Mouse (Mus musculus): ENCODE results near the gene Rab7b. TPM values are rescaled to one million over a fixed set of nuclear protein-coding genes. Genes with fewer than 3 reads are reported as not detected.

The Rab7b gene
- polyA plus RNA-seq, 1 experiment, result 8.4 TPM

- DNase-seq, result peak; percentile 3
- Histone ChIP-seq H3K4me3 (replicated peaks; ENCODE audit: extremely low read depth, low read depth, low read length) (no peak overlapping the region), H3K4me1 (ENCODE audit: control insufficient read depth, insufficient read depth, low read length) (peaks cover 7% of the 10 kb centered on the region; the same call in 1 of the 2 replicates)
- TF ChIP-seq POLR2A (IDR thresholded peaks at IDR 0.05; ENCODE audit: borderline replicate concordance, extremely low read depth, low read depth, low read length) (no peak), CTCF (IDR thresholded peaks at IDR 0.05; ENCODE audit: insufficient read depth, low read length) (no peak)
- 88% methylated on average over 7 of the region's 7 CpGs for WGBS
Observed at GRCm38 (mm10) chr1:131758796-131759195, 70.3 kb downstream of the Rab7b start.

- Histone ChIP-seq H3K4me3 (replicated peaks; ENCODE audit: extremely low read depth, low read depth, low read length) (no peak overlapping the region), H3K4me1 (ENCODE audit: control insufficient read depth, insufficient read depth, low read length) (peaks cover 3% of the 10 kb centered on the region)
- peak; percentile 24 for DNase-seq
- TF ChIP-seq CTCF (IDR thresholded peaks at IDR 0.05; ENCODE audit: insufficient read depth, low read length) (no peak), POLR2A (IDR thresholded peaks at IDR 0.05; ENCODE audit: borderline replicate concordance, extremely low read depth, low read depth, low read length) (no peak)
- WGBS, result 36% methylated on average over 9 of the region's 9 CpGs
Observed at GRCm38 (mm10) chr1:131759667-131760427, 71.4 kb downstream of the Rab7b start.

GRCm38 (mm10) chr1:131760428-131760820 lies 71.9 kb downstream of the Rab7b start:
- WGBS, result 78% methylated on average over 3 of the region's 3 CpGs
- no peak for DNase-seq
- Histone ChIP-seq H3K4me1 (ENCODE audit: control insufficient read depth, insufficient read depth, low read length) (peaks cover 3% of the 10 kb centered on the region), H3K4me3 (replicated peaks; ENCODE audit: extremely low read depth, low read depth, low read length) (no peak overlapping the region)
- TF ChIP-seq CTCF (IDR thresholded peaks at IDR 0.05; ENCODE audit: insufficient read depth, low read length) (no peak), POLR2A (IDR thresholded peaks at IDR 0.05; ENCODE audit: borderline replicate concordance, extremely low read depth, low read depth, low read length) (no peak)

- peak; percentile 41 for DNase-seq
- 63% methylated on average over 13 of the region's 13 CpGs for WGBS
- Histone ChIP-seq H3K4me1 (ENCODE audit: control insufficient read depth, insufficient read depth, low read length) (peaks cover 3% of the 10 kb centered on the region), H3K4me3 (replicated peaks; ENCODE audit: extremely low read depth, low read depth, low read length) (no peak overlapping the region)
- TF ChIP-seq CTCF (IDR thresholded peaks at IDR 0.05; ENCODE audit: insufficient read depth, low read length) (no peak), POLR2A (IDR thresholded peaks at IDR 0.05; ENCODE audit: borderline replicate concordance, extremely low read depth, low read depth, low read length) (peak; percentile 29; the same call in 1 of the 2 replicates)
Observed at GRCm38 (mm10) chr1:131761079-131761831, 72.8 kb downstream of the Rab7b start.

GRCm38 (mm10) chr1:131763683-131764082 lies 75.2 kb downstream of the Rab7b start:
- H3K4me1 ChIP-seq (ENCODE audit: control insufficient read depth, insufficient read depth, low read length), result peaks cover 3% of the 10 kb centered on the region
- WGBS, result 47% methylated on average over 9 of the region's 9 CpGs
- TF ChIP-seq CTCF (IDR thresholded peaks at IDR 0.05; ENCODE audit: insufficient read depth, low read length) (peak; percentile 5; the same call in 1 of the 2 replicates), POLR2A (IDR thresholded peaks at IDR 0.05; ENCODE audit: borderline replicate concordance, extremely low read depth, low read depth, low read length) (no peak)
- H3K4me3 ChIP-seq (replicated peaks; ENCODE audit: extremely low read depth, low read depth, low read length), result no peak overlapping the region
- DNase-seq, result no peak

- H3K4me1 ChIP-seq (ENCODE audit: control insufficient read depth, insufficient read depth, low read length), result peaks cover 3% of the 10 kb centered on the region
- 38% methylated on average over 8 of the region's 8 CpGs for WGBS
- DNase-seq, result peak; percentile 77
- H3K4me3 ChIP-seq (replicated peaks; ENCODE audit: extremely low read depth, low read depth, low read length), result peak overlapping the region; percentile 13
- TF ChIP-seq POLR2A (IDR thresholded peaks at IDR 0.05; ENCODE audit: borderline replicate concordance, extremely low read depth, low read depth, low read length) (no peak; the same call in 1 of the 2 replicates), CTCF (IDR thresholded peaks at IDR 0.05; ENCODE audit: insufficient read depth, low read length) (no peak)
Observed at GRCm38 (mm10) chr1:131764581-131765338, 76.3 kb downstream of the Rab7b start.

Other genes with a start within 250 kb of the Rab7b start
- gene Srgap2, start 161.3 kb upstream of the Rab7b start, polyA plus RNA-seq (2012; rRNA removed), result 25.6 and 34.8 TPM in 2 replicates
- 0.20 and 0.38 TPM in 2 replicates for gene Fam72a, start 160.8 kb upstream of the Rab7b start, polyA plus RNA-seq (2012; rRNA removed)
- gene Avpr1b, start 89.5 kb upstream of the Rab7b start, polyA plus RNA-seq (2012; rRNA removed), result not detected in 2 replicates
- 0.60 and 0.65 TPM in 2 replicates for gene Ctse, start 50.4 kb upstream of the Rab7b start, polyA plus RNA-seq (2012; rRNA removed)
- 25.6 and 38.8 TPM in 2 replicates for gene Slc26a9, start 55.3 kb downstream of the Rab7b start, polyA plus RNA-seq (2012; rRNA removed)
- 1.8 and 2.6 TPM in 2 replicates for gene Pm20d1, start 108.7 kb downstream of the Rab7b start, polyA plus RNA-seq (2012; rRNA removed)
- 48.5 and 61.2 TPM in 2 replicates for gene Slc41a1, start 138.8 kb downstream of the Rab7b start, polyA plus RNA-seq (2012; rRNA removed)
- 22.2 and 31.5 TPM in 2 replicates for gene Rab29, start 178.5 kb downstream of the Rab7b start, polyA plus RNA-seq (2012; rRNA removed)
- gene Nucks1, start 221.8 kb downstream of the Rab7b start, polyA plus RNA-seq (2012; rRNA removed), result 5.6 and 11.3 TPM in 2 replicates